Mouse (Mus musculus) limb, embryonic 12.5 days (tissue): ENCODE data around the gene Gm28635. TPM values are rescaled to one million over a fixed set of nuclear protein-coding genes. Genes with fewer than 3 reads are reported as not detected.
"Not testable (repeated sequence)": the region's sequence is repeated elsewhere in the genome, so short reads cannot be mapped to it uniquely, and the experiment has no call there.

Experiments
- ATAC-seq: fragments of 200-750 bp; cut with Nextera tagmentation; 2 replicates; pipeline ENCODE4 v1.8.0; 2017; ENCODE audit warnings: low read depth, moderate TSS enrichment; ENCODE audit not compliant: insufficient number of reproducible peaks, insufficient read depth, low FRiP score, low TSS enrichment
- H3K27ac ChIP-seq: fragments of 300-500 bp; sonication (generic); 2 replicates; pipeline ENCODE4 v1.5.1; 2016; ENCODE audit warnings: mild to moderate bottlenecking, moderate library complexity
- H3K27me3 ChIP-seq: fragments of 300-500 bp; sonication (generic); 2 replicates; pipeline ENCODE4 v1.6.1; 2016; ENCODE audit warnings: mild to moderate bottlenecking, moderate library complexity
- H3K36me3 ChIP-seq: fragments of 300-500 bp; sonication (generic); 2 replicates; pipeline ENCODE4 v1.6.1; 2016; ENCODE audit warnings: mild to moderate bottlenecking, moderate library complexity
- H3K4me1 ChIP-seq: fragments of 300-500 bp; sonication (generic); replicated peaks from 2 replicates; pipeline ENCODE4 v1.6.1; 2016
- H3K4me2 ChIP-seq: fragments of 300-500 bp; sonication (generic); 2 replicates; pipeline ENCODE4 v1.6.1; 2016; ENCODE audit warnings: mild to moderate bottlenecking, moderate library complexity
- H3K4me3 ChIP-seq: fragments of 300-500 bp; sonication (generic); replicated peaks from 2 replicates; pipeline ENCODE4 v1.5.1; 2016; ENCODE audit warnings: mild to moderate bottlenecking
- H3K9ac ChIP-seq: fragments of 300-500 bp; sonication (generic); replicated peaks from 2 replicates; pipeline ENCODE4 v1.6.1; 2016; ENCODE audit warnings: mild to moderate bottlenecking, moderate library complexity
- H3K9me3 ChIP-seq: fragments of 300-500 bp; sonication (generic); 2 replicates; pipeline ENCODE4 v1.6.1; 2016; ENCODE audit warnings: mild to moderate bottlenecking, moderate library complexity
- WGBS: fragments of 180-500 bp; shearing (Covaris S2); methylation state at CpG from one replicate; pipeline ENCODE4 v1.1.7; 2016; 5-methylcytosine and 5-hydroxymethylcytosine counted together
- polyA plus RNA-seq: library from polyadenylated mRNA; unstranded; fragments of >200 nt; fragmentation: Nextera tagmentation; extraction: Ambion mirVana; gene quantifications from 2 replicates; pipeline ENCODE4 v1.2.1, GENCODE M21; 2016

The Gm28635 gene
- polyA plus RNA-seq, 1 experiment from 2014 or later: not detected

DNA sequence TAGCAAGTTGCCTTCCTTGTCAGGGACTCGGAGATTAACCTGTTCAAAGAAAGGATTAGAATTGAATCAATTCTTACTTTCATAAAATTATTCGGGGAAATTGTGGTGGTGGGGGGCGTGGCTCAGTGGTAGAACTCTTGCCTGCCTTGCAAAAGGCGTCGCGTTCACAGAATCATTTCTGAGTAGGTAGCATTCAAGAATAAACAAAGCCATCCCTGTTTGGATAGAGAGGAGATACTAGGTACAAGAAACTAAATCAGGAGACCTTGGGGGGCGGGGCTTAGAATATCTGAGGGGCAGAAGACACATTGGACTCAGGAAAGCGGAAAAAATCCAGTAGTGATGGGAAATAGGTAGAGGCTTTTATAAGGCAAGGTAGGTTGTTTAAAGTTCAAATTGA lies 1.2 kb upstream of the Gm28635 start, which contains the start of gene Tmx2:
Tmx2 (minus strand) TSS at position 125 of the 400 bp plus-strand sequence.
- no peaks in the 10 kb centered on the region for H3K9me3 ChIP-seq
- H3K4me1 ChIP-seq: peaks cover 14% of the 10 kb centered on the region
- peak within 1 kb of the TSS; percentile 79 for H3K4me3 ChIP-seq
- H3K27ac ChIP-seq: peak within 1 kb of the TSS; percentile 57; the same call in 1 of the 2 replicates
- no peak for ATAC-seq
- H3K9ac ChIP-seq: peak within 1 kb of the TSS; percentile 66
- peak within 1 kb of the TSS; percentile 85 for H3K4me2 ChIP-seq
- 17% methylated on average over 8 of the region's 8 CpGs for WGBS
- H3K27me3 ChIP-seq: no peaks in the 10 kb centered on the region
- peaks cover 44% of the 10 kb centered on the region for H3K36me3 ChIP-seq

DNA sequence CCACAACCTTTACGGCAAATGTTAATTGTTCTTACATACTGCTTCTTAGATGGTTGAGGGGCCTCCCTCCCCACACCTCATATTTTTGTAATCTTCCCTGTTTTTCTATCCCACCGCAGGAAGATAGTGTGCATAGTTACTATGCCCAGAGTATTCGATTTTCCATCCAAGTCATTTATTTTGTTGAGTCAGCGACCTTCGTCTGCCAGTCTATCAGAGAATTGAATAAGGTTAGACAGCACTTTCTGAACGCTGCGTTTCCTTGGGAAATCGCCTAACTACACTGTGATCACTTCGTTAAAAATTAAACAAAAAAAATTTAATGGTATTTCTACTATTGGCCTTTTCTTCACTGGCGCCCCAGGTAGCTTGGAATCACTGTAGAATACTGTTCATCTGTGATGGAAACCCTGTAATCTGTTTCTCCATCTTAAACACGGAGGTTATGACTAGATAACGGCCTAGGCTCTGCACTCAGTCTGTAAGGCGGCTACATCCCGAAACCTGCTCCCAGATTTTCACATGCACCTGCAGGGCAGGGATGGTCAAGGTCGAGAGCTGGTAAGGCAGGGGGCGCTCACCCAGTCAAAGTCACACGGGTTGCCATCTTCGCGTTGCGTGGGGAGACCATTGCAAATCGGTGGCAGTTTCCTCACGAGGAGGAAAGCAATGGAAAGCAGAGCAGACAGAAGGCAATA lies 422 bp downstream of the Gm28635 start:
- peak overlapping the region; percentile 53; the same call in 1 of the 2 replicates for H3K27ac ChIP-seq
- peak; percentile 58 for ATAC-seq
- WGBS: 10% methylated on average over 22 of the region's 22 CpGs
- H3K36me3 ChIP-seq: peaks cover 51% of the 10 kb centered on the region
- peaks cover 14% of the 10 kb centered on the region for H3K4me1 ChIP-seq
- H3K4me3 ChIP-seq: peak overlapping the region; percentile 79
- no peaks in the 10 kb centered on the region for H3K9me3 ChIP-seq
- H3K9ac ChIP-seq: peak overlapping the region; percentile 58
- peak overlapping the region; percentile 76 for H3K4me2 ChIP-seq
- H3K27me3 ChIP-seq: no peaks in the 10 kb centered on the region

DNA sequence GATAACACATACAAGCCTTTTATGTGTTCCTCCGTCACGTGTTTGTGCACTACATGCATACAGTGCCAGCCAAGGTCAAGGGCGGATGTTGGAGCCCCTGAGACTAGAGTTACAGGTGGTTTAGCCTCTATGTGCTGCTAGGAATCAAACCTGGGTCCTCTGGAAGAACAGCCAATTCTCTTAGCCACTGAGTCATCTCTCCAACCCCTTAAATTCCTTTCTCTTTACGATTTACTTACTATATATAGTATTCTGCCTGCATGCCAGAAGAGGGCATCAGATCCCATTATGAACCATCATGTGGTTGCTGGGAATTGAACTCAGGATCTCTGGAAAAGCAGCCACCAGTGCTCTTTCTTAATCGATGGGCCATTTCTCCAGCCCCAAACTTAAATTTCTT lies 6.3 kb downstream of the Gm28635 start:
- peak overlapping the region; percentile 84; the same call in 1 of the 2 replicates for H3K4me3 ChIP-seq

DNA sequence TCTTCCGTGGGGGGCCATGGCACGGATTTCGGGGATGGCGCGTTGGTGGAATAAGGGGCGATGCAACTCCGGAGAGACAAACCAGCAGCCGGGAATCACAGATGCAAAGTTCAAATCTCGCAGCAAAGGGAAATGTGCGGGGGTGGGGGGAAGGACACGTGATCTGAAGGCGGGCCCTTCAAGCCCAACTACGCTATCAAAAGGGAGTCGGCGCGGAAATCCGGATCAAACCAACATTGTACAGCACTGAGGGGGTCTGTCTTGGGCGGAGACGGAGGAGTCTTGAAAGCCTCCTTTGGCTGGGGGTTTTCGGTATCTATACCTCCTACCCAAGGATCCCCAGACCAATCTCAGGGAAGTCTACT lies 7.3 kb downstream of the Gm28635 start, which contains the start of gene Selenoh:
Selenoh (minus strand) TSS at position 202 of the 365 bp plus-strand sequence.
- no peaks in the 10 kb centered on the region for H3K27me3 ChIP-seq
- peak within 1 kb of the TSS; percentile 84 for H3K4me3 ChIP-seq
- H3K4me2 ChIP-seq: peak within 1 kb of the TSS; percentile 67
- peak; percentile 95 for ATAC-seq
- 0% methylated on average over 20 of the region's 20 CpGs for WGBS
- H3K4me1 ChIP-seq: peaks cover 8% of the 10 kb centered on the region; the same call in 1 of the 2 replicates
- peak within 1 kb of the TSS; percentile 91 for H3K9ac ChIP-seq
- peaks cover 53% of the 10 kb centered on the region for H3K36me3 ChIP-seq
- H3K27ac ChIP-seq: peak within 1 kb of the TSS; percentile 97
- H3K9me3 ChIP-seq: no peaks in the 10 kb centered on the region

More for the DNA sequence above, 6.3 kb downstream of the Gm28635 start:
- Histone ChIP-seq H3K4me2 (peak overlapping the region; percentile 67), H3K36me3 (peaks cover 61% of the 10 kb centered on the region)
- not testable (repeated sequence) for H3K4me1 ChIP-seq, H3K9ac ChIP-seq, ATAC-seq, H3K27me3 ChIP-seq, H3K27ac ChIP-seq, H3K9me3 ChIP-seq
- WGBS: 80% methylated on average over 4 of the region's 5 CpGs

DNA sequence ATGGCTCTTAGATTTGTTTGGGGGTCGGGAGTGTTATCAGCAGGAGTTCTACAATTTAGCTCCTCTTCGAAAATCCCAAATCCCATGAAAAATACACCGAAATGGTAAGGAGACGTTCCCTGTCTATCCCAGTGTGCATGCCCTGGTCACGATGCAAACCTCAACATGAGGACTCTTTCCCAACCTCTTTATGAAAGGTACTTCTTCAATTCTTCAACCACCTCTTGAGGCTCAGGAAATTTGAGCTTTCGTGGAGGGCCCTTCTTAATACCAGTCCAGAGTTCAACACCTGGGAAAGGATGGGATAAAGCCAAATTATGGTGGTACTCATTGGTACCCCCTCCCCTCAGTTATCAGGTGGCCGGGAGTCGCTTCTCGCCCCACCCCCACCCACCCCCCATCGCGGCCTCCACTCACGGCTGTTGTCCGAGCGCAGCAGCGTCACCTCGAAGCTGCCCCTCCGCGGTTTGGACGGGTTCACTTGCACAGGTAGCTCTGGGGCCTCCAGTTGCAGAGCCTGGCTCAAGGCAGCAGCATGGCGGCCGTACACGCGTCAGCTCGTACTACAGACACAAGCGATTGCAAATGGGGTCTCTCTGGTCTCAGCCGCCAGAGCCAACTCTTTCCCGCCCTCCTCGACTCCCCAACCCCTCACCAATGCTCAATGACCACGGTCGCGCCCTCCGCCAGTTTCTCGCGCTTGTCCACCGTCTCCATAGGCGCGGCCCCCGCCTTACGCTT lies 7.8 kb downstream of the Gm28635 start:
- Histone ChIP-seq H3K4me3 (peak overlapping the region; percentile 84), H3K36me3 (peaks cover 47% of the 10 kb centered on the region), H3K4me2 (peak overlapping the region; percentile 67), H3K27ac (peak overlapping the region; percentile 97), H3K9me3 (no peaks in the 10 kb centered on the region), H3K4me1 (peaks cover 8% of the 10 kb centered on the region; the same call in 1 of the 2 replicates), H3K27me3 (no peaks in the 10 kb centered on the region), H3K9ac (peak overlapping the region; percentile 91)
- WGBS: 2% methylated on average over 39 of the region's 39 CpGs
- ATAC-seq: peak; percentile 69

DNA sequence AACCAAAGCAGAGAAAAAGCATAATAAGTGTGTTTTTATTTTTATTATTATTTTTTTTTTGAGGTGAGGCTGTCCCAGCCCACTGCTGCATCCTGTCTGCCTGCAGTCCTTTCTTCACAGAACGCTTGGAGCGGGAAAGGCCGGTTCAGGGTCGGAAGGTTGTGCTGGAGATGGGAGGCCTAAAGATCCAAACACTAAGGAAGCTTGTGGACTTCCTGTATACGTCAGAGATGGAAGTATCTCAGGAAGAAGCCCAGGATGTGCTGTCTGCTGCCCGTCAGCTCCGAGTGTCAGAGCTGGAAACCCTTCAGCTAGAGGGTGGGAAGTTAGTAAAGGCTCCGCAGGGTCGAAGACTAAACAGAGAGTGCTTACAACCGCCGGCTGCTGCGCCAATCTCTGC lies 11.8 kb downstream of the Gm28635 start:
- 67% methylated on average over 12 of the region's 12 CpGs for WGBS
- H3K27ac ChIP-seq: peak overlapping the region; percentile 23; the same call in 1 of the 2 replicates
- no peak overlapping the region for H3K9ac ChIP-seq
- no peaks in the 10 kb centered on the region for H3K9me3 ChIP-seq
- peaks cover 8% of the 10 kb centered on the region; the same call in 1 of the 2 replicates for H3K4me1 ChIP-seq
- H3K27me3 ChIP-seq: no peaks in the 10 kb centered on the region
- H3K36me3 ChIP-seq: peaks cover 23% of the 10 kb centered on the region
- H3K4me3 ChIP-seq: no peak overlapping the region
- no peak for ATAC-seq
- no peak overlapping the region for H3K4me2 ChIP-seq

DNA sequence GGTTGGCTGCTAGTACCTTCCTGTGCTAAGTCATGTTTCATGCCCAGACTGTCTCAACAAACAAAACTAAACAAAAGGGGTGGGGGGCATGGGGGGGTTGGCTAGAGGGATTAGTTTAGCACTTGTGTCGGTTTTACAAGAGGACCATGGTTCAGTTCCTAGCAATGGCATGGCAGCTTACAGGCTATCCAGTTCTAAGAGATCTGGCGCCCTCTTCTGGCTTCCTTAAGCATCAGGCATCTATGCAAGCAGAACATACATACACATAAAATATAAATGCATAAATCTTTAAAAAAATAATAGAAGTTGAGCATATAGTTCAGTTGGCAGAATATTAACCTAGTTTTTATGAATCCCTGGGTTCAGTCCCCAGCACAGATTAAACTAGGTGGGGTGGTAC lies 15.0 kb downstream of the Gm28635 start:
- Histone ChIP-seq H3K27ac (no peak overlapping the region), H3K27me3 (no peaks in the 10 kb centered on the region), H3K4me3 (no peak overlapping the region), H3K4me2 (no peak overlapping the region), H3K9ac (no peak overlapping the region), H3K9me3 (no peaks in the 10 kb centered on the region), H3K4me1 (no peaks in the 10 kb centered on the region), H3K36me3 (peaks cover 7% of the 10 kb centered on the region; the same call in 1 of the 2 replicates)
- 33% methylated on average over 2 of the region's 2 CpGs for WGBS
- no peak for ATAC-seq

DNA sequence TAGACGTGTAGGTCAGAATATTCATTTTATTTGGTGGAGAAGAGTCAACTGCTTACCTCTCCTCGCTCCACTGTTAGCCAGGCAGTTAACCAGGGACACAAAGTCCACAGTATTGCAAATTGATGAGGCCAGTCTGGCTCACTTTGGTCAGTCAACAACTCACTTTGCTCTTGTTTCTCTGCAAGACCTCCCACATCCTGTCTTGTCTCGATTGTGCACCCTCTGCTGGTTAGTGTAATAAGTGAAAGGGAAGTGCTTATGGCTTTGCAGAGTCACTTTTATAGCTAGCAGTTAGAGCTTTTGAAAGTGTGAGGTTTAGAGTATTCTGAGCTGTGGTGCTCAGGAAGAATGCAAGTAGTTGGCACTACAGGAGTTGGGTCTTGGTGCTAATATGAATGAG lies 17.6 kb downstream of the Gm28635 start:
- Histone ChIP-seq H3K9me3 (no peaks in the 10 kb centered on the region), H3K4me1 (no peaks in the 10 kb centered on the region), H3K9ac (no peak overlapping the region), H3K36me3 (no peaks in the 10 kb centered on the region), H3K27me3 (no peaks in the 10 kb centered on the region), H3K4me3 (no peak overlapping the region), H3K27ac (no peak overlapping the region), H3K4me2 (no peak overlapping the region)
- WGBS: 59% methylated on average over 3 of the region's 3 CpGs
- no peak for ATAC-seq

DNA sequence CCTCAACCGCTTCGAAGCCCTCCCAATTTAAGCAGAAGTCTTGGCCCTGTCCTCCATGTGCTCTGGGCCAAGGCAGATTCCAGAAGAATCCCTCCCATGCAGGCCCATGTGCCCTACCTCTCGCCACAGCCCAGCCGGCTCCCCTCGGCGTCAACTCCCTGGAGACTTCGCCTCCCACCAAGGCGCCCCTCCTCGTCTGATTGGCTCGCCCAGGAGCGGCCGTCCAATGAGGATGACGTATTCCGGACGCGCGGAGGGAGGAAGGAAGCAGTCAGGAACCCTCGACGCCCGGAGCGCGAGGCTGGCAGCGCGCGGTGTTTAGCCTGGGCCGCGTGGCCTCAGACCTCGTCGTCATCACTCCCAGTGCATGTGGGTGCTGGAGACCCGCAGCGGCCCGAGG lies 19.0 kb downstream of the Gm28635 start, which contains the start of gene Btbd18:
Btbd18 (plus strand) TSS at position 274 of the 400 bp plus-strand sequence.
- H3K27ac ChIP-seq: no peak within 1 kb of the TSS
- ATAC-seq: no peak
- WGBS: 93% methylated on average over 32 of the region's 32 CpGs

DNA sequence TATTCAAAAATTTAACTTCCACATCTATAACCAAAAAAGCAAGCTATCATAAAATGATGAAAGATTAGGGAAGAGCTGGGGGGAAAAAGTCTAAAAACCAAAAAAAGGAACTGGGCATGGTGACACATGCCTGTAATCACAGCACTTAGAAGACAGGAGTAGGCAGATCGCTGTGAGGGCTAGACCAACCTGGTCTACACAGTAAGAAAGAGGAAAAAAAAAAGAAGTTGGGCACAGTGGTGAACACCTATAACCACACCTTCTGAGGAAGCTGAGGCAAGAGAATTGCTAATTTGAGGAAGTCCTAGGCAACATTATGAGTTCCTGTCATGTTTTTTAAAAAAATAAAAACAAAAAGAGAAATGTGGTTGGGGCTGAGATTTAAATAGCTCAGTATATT lies 22.0 kb downstream of the Gm28635 start:
- ATAC-seq: no peak
- H3K27me3 ChIP-seq: no peaks in the 10 kb centered on the region
- H3K27ac ChIP-seq: no peak overlapping the region
- H3K9me3 ChIP-seq: no peaks in the 10 kb centered on the region
- no peak overlapping the region for H3K4me3 ChIP-seq
- 75% methylated on average over 1 of the region's 1 CpGs for WGBS
- no peaks in the 10 kb centered on the region for H3K36me3 ChIP-seq
- no peaks in the 10 kb centered on the region for H3K4me1 ChIP-seq
- H3K9ac ChIP-seq: no peak overlapping the region
- no peak overlapping the region for H3K4me2 ChIP-seq

More for the DNA sequence above, 19.0 kb downstream of the Gm28635 start, which contains the start of gene Btbd18:
- Histone ChIP-seq H3K9ac (no peak within 1 kb of the TSS), H3K36me3 (no peaks in the 10 kb centered on the region), H3K4me2 (no peak within 1 kb of the TSS), H3K4me1 (no peaks in the 10 kb centered on the region), H3K9me3 (no peaks in the 10 kb centered on the region), H3K4me3 (no peak within 1 kb of the TSS), H3K27me3 (no peaks in the 10 kb centered on the region)

DNA sequence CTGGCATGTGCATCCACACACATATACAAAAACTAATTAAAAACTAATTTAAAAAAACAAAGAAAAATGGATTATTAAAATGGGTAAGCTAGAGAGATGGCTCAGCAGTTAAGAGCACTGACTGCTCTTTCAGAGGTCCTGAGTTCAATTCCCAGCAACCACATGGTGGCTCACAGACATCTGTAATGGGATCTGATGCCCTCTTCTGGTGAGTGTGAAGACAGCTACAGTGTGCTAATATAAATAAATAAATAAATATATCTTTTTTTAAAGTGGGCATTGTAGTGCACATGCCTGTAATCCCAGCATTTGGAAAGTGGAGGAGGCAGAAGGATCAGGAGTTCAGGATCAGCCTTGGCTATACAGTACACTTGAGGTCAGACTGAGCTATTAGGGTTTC lies 24.5 kb downstream of the Gm28635 start:
- no peak overlapping the region for H3K4me3 ChIP-seq
- no peak overlapping the region for H3K27ac ChIP-seq
- no peak overlapping the region for H3K4me2 ChIP-seq
- no peaks in the 10 kb centered on the region for H3K36me3 ChIP-seq
- no peak overlapping the region for H3K9ac ChIP-seq
- peaks cover 4% of the 10 kb centered on the region; the same call in 1 of the 2 replicates for H3K4me1 ChIP-seq
- no peak for ATAC-seq
- H3K27me3 ChIP-seq: no peaks in the 10 kb centered on the region
- no peaks in the 10 kb centered on the region for H3K9me3 ChIP-seq
